Mouse (Mus musculus): ENCODE measurements around the gene Faap24. TPM values are rescaled to one million over a fixed set of nuclear protein-coding genes. Genes with fewer than 3 reads are reported as not detected.

The Faap24 gene
- total RNA-seq, 2 experiments from 2014 or later, result 0.31 to 0.96 TPM

GRCm38 (mm10) chr7:35372483-35373017 lies 24.1 kb downstream of the Faap24 start:
- intact Hi-C loops (cut with DNase I), result no loop called here

GRCm38 (mm10) chr7:35371096-35371495 lies 25.5 kb downstream of the Faap24 start:
- no peak for DNase-seq
- intact Hi-C loops (cut with DNase I), result no loop called here

More at GRCm38 (mm10) chr7:35372483-35373017, 24.1 kb downstream of the Faap24 start:
- no peak for DNase-seq

GRCm38 (mm10) chr7:35365161-35365910 lies 31.3 kb downstream of the Faap24 start:
- intact Hi-C loops (cut with DNase I), result loop anchor here (2.0 kb wide), 1 partner anchor 33 kb away; no protein-coding TSS in a partner anchor

GRCm38 (mm10) chr7:35362868-35363267 lies 33.8 kb downstream of the Faap24 start:
- no peak for DNase-seq
- intact Hi-C loops (cut with DNase I), result no loop called here

More at GRCm38 (mm10) chr7:35365161-35365910, 31.3 kb downstream of the Faap24 start:
- DNase-seq, result no peak

- intact Hi-C loops (cut with DNase I), result no loop called here
- DNase-seq, result no peak
These were observed 34.4 kb downstream of the Faap24 start for GRCm38 (mm10) chr7:35362253-35362652.

GRCm38 (mm10) chr7:35357621-35358020 lies 39.0 kb downstream of the Faap24 start:
- intact Hi-C loops (cut with DNase I), result no loop called here
- DNase-seq, result no peak

- intact Hi-C loops (cut with DNase I), result no loop called here
- no peak for DNase-seq
These were observed 41.2 kb downstream of the Faap24 start for GRCm38 (mm10) chr7:35355303-35355872.

- no peak for DNase-seq
- intact Hi-C loops (cut with DNase I), result no loop called here
These were observed 43.3 kb downstream of the Faap24 start for GRCm38 (mm10) chr7:35353306-35353705.

- intact Hi-C loops (cut with DNase I), result no loop called here
- DNase-seq, result no peak
These were observed 45.5 kb downstream of the Faap24 start for GRCm38 (mm10) chr7:35351155-35351554.

GRCm38 (mm10) chr7:35349886-35350684 lies 46.6 kb downstream of the Faap24 start:
- DNase-seq, result no peak
- intact Hi-C loops (cut with DNase I), result no loop called here

GRCm38 (mm10) chr7:35349022-35349421 lies 47.6 kb downstream of the Faap24 start:
- no peak for DNase-seq
- intact Hi-C loops (cut with DNase I), result no loop called here

- DNase-seq, result no peak
- intact Hi-C loops (cut with DNase I), result no loop called here
These were observed 48.5 kb downstream of the Faap24 start for GRCm38 (mm10) chr7:35347918-35348700.

- intact Hi-C loops (cut with DNase I), result no loop called here
- no peak for DNase-seq
These were observed 51.8 kb downstream of the Faap24 start for GRCm38 (mm10) chr7:35344785-35345330.

- intact Hi-C loops (cut with DNase I), result no loop called here
- DNase-seq, result no peak
These were observed 54.1 kb downstream of the Faap24 start for GRCm38 (mm10) chr7:35342498-35342897.

Other genes starting within 250 kb of the Faap24 start
- under 1 TPM; 0.51 to 0.69 TPM for gene Slc7a10, start 210.5 kb downstream of the Faap24 start, total RNA-seq (2021)
- 1 to 10 TPM; 7.8 to 9.2 TPM for gene Lrp3, start 181.3 kb downstream of the Faap24 start, total RNA-seq (2021)
- 1 to 10 TPM; 5.4 to 8.5 TPM for gene Gpatch1, start 78.4 kb downstream of the Faap24 start, total RNA-seq (2021)
- 1 to 10 TPM in 1 of 2 experiments, under 1 TPM in 1; 0.99 to 1.1 TPM for gene Rhpn2, start 62.7 kb downstream of the Faap24 start, total RNA-seq (2021)
- gene Cep89, start 199 bp upstream of the Faap24 start, total RNA-seq (2021), result 1 to 10 TPM; 4.7 to 5.0 TPM
- gene Slc7a9, start 52.0 kb upstream of the Faap24 start, total RNA-seq (2021), result not detected
- not detected for gene Tdrd12, start 140.9 kb upstream of the Faap24 start, total RNA-seq (2021)
- gene Nudt19, start 159.5 kb upstream of the Faap24 start, total RNA-seq (2021), result 10 to 100 TPM; 39.5 to 40.8 TPM
- gene Rgs9bp, start 188.7 kb upstream of the Faap24 start, total RNA-seq (2021), result under 1 TPM in 1 of 2 experiments, not detected in 1; 0.05 TPM
- gene Ankrd27, start 189.4 kb upstream of the Faap24 start, total RNA-seq (2021), result 10 to 100 TPM in 1 of 2 experiments, 1 to 10 TPM in 1; 7.4 to 10.6 TPM

Measured in gastrocnemius, postnatal 36 days (tissue).